Mouse (Mus musculus) embryonic facial prominence, embryonic 14.5 days (tissue): ENCODE data around the gene Map3k4. TPM values are rescaled to one million over a fixed set of nuclear protein-coding genes. Genes with fewer than 3 reads are reported as not detected.

ENCODE experiments used
- polyA plus RNA-seq: library from polyadenylated mRNA; unstranded; fragments of >200 nt; fragmentation: Nextera tagmentation; extraction: Ambion mirVana; gene quantifications from 2 replicates; pipeline ENCODE4 v1.2.1, GENCODE M21; 2014

Gene Map3k4
- polyA plus RNA-seq, 1 experiment from 2014 or later = 34.2 TPM

Other genes with a start within 250 kb of the Map3k4 start
- gene Agpat4, start 200.1 kb downstream of the Map3k4 start, polyA plus RNA-seq = 19.6 and 23.2 TPM in 2 replicates
- not detected in 2 replicates for gene Plg, start 59.8 kb upstream of the Map3k4 start, polyA plus RNA-seq
- 0.84 and 1.4 TPM in 2 replicates for gene Slc22a3, start 188.9 kb upstream of the Map3k4 start, polyA plus RNA-seq